Mouse (Mus musculus): ENCODE measurements around the gene Fbln2. TPM values are rescaled to one million over a fixed set of nuclear protein-coding genes. Genes with fewer than 3 reads are reported as not detected.

Fbln2 gene
- total RNA-seq, 2 experiments from 2014 or later, result 12.6 to 20.7 TPM

DNA sequence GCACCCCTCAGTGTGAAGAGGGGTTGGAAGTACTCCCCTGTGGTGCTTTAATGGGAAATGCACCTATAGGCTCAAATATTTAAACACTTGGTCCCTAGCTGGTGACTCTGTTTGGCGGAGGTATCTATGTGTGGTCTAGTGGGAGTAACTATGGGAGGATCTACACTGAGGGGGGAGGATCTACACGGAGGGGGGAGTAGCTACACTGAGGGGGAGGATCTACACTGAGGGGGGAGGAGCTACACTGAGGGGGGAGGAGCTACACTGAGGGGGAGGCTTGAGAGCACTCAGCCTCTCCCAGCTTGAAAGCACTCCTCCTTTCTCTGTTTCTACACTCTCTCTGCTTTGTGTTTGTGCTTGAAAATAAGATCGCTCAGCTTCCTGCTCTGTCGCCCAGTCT lies 67.2 kb downstream of the Fbln2 start:
- no peak for DNase-seq

DNA sequence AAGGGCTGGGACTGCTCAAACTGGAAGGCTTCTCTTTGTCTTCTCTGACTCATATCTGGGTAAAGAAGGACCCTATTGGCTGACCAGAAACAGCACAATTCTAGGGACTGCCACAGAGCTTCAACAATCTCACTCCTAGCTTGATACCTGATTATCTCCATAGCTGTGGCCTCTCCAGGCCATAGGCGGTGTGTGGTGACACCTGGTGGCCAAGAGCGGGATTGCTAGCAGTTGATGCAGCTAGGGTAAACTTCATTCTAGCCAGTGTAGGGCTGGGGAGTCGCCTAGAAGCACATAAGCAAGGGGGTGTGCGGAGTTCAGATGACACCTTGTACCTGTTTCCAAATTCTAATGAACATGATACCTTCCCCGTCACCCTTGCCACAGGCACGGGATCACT lies 69.0 kb downstream of the Fbln2 start:
- DNase-seq, result peak; percentile 89 to 90

DNA sequence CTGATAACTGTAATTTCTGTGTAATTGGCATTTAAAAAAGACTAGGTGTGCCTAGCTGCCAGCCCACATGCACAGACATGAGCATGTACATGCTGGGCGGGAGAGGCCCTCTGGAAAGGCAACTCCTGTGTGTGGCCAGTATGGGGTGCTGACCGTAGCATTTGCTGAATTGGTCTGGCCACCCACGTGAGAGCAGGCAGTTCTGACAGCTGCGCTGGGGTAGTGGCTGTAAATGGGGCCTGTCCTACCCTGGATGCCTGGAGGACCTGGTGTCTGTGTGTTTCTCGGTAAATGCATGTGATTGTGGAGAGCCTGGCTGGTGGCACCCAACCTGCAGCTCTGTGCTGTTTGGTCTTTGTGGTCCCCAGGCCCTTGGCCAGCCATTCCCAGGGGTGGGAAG lies 69.5 kb downstream of the Fbln2 start:
- no peak for DNase-seq

DNA sequence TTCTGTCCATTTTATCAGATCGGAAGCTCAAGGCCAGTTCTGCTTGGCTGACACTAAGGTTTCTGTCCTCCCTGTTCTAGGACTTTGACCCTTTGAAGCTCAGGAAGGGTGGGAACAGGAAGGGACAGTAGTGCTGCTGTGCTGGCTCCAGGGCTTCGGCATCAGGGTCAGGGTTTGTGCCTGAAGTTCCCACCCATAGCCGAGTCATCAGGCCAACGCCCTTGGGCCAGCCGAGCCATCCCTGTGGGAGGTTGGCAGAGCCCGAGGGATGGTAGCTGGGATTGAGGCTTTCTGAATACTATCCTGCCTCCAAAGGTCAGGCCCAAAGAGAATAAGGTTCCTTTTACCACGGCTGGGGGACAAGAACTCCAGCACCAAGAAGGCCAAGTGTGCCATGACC lies 70.8 kb downstream of the Fbln2 start:
- peak; percentile 26 to 49 for DNase-seq

DNA sequence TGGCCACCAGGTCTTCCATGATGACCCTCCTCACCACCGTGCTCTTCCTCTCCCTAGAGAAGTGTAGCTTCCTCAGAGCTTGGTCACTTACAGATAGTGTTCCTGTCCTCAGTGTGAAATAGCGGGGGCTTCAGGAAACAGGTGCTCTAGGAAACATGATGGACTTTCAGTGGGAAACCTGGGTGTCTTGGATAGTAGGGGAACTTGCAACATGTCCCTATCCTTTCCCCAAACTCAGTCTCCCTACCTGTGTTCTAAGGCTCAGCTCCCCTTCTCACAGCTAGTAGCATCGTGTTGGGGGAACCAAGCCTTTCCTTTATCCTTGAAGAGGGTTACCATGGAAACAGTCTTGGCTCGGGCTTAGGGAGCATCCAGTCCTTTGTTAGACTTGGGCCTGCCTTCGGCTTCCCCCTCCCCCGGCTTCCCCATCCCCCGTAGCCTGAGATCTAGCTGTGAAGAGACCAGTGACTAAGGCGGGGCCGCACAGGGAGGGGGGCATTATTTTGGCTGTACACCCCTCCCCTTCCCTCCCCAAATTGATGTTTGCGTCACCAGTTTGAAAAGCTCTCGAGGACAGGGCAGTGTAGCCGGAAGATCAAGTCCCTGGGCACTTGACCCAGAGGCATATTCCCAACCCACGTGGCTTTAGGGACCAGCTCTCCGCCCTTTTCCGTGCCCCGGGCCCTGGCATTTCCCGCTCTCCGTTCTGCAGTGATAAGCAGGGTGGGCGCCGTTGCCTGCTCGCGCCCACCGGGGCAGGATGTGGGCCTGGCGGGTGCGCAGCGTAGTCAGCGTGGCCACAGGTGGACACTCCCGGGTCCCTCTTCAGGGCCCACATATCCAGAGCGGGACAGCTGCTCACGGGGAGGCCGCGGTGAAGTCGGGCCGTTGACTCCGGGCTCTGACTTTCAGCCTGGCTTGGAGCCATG lies 72.5 kb downstream of the Fbln2 start:
- no peak for DNase-seq

DNA sequence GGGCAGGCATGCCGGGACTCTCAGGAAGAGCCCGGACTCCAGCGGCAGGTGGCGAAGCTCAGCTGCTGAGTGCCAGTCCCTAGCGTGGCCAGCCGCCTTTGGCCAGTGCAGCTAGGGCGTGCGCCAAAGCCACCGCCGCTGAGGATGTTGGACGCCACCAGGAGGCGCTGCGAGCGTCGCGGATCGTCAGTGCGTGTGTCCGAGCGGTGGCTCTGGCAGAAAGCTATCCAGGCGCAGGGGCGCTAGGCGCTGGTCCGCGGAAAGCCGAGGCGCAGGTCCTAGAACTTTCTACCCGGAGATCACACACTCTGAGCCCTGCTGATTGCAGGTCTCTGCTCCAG lies 73.2 kb downstream of the Fbln2 start:
- peak; percentile 78 to 84 for DNase-seq

DNA sequence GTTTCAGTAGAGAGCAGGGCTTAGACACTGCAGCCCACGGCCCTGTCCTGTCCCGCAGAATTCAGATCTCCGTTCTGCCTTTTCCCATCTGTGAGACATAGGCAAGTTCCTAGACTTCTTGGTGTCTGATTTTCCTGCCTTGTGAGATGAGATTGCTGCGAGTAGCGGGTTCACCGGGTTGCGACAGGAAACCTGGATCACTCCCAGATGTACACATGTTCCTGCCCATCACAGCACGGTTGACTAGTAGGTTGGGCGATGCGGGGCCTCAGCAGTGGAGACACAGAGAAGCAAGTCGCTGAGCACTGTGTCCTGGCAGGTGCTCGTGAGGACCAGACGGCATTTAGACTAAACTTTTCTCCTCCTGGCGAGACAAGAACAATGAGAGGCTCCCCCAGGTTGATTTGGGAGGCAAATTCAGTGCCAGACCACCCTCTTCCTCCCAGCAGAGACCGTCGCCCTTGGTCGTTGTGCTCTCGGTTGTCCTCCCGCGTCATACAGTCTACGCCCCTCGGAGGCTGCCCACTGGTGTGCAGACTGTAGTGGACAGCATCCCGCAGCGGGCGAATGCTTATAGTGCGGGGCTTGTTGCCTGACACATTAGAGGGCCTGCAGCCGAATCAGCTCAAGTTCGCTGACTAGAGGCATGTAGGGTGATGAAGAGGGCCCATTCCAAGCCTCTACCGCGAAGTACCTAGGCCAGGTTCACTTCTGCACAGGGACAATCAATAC lies 73.7 kb downstream of the Fbln2 start:
- DNase-seq, result no peak

DNA sequence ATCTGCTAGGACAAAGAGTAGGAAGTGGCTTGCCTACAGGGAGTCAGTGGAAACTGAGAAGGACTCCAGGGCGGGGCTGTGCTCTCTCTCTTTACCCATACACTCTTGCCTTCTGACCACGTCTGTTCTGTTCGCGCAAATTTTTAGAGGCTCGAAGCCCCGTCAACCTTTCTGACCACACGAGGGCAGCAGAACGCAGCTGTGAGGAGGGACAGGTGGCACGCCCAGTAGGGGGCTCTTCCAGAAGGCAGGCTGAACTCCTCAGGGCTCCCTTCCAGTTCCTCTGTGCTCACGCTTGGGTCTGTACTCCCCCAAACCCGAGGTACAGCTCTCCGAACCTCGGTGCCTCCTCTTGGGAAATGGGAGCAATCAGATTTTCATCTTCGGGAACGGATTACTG lies 74.4 kb downstream of the Fbln2 start:
- peak; percentile 81 to 85 for DNase-seq

DNA sequence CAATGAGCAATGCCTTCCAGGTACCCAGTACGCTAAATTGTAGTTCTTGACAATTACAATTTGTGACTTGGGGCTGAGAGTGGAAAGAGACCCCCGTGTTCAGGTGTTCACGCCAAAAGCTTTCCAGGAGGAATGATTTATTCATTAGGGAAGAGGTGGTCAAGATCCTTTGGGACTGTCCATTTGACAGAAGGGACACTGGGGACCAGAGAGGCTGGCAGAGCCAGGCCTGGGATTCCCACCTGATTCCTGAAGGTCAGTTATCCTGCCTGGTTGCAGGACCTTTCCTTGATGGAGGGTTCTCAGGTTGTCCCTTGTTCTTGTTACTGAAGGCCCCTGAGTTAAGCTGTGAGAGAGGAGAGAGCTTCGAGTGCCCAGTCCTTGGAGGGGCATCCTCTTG lies 74.9 kb downstream of the Fbln2 start:
- DNase-seq, result no peak

DNA sequence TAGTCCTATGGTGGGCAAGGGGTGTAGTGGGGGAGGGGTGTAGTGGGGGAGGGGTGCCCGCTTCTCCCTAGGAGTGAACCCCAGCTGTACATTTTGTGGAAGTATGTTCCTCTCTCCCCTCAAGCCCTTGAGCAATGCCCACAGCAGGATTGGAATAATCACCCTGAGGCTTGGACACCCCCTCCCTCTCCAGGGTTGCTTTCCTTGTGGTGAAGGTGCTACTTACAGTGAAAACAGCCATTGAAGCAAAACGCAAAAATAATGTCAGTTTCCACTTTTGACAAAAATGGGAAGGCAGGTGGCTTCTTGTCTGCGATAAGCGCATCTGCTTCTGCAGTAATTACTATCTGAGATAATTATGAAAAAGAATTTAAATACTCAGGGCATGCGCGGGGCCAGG lies 75.4 kb downstream of the Fbln2 start:
- no peak for DNase-seq

DNA sequence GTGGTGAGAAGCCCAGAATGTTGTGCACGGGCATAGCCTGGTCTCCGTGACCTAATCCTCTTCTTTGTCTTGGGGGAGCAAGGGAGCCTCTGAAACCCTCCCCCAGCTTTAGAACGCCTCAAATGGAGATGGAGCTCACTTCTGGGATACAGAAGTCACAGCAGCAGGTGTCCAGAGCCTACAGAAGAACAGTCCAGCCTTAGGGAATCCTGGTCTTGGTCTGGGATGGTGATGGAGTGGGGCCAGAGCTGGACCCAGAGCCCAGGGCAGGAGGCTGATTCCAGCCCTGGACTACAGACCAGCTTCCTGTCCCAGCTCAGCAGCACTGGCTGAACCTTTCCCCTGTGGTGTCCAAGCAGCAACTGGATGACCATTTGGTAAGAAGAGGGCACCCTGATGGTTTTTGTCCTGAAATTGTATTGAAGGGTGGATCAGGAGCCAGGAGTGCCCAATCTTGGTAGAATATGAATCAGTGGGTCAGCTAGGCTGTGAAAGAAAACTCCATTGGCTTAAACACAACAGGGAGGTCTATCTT lies 76.1 kb downstream of the Fbln2 start:
- no peak for DNase-seq

DNA sequence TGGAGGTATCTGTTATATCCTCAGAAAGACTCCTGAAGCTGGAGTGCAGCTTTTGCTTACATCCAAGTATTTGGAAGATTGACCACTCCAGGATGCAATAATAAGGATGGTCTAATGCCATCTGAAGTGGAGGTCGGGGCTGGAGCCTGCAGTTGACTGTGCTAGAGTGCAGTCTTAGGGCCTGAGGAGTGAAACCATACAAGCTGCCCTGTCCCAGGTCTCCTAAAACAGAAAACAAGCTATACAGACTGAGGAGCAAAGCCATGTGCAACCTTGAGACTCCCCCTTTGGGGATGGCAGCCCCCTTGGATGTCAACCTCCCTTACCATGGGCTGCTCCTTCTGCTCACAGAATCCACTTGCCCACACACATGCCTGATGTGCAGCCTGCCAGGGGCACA lies 76.7 kb downstream of the Fbln2 start:
- DNase-seq, result no peak

DNA sequence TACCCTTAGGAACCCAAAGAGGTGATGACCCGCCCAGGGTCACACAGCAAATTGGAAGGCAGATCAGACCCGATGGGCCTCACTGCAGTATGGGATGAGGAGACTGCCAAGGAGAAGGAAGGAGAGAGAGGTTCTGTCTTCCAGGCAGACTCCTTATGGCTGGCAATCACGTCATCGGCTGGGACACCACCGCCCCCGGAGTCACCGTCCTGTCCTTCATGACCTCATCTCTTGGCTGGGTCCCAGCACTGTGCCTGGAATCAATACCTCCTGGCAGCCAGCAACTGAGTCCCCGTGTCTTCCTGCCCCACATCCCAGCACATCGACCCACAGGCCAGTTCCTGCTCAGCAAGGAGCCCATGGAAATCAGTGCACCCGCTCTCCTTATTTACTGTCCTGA lies 78.7 kb downstream of the Fbln2 start:
- DNase-seq, result peak; percentile 86 to 91

DNA sequence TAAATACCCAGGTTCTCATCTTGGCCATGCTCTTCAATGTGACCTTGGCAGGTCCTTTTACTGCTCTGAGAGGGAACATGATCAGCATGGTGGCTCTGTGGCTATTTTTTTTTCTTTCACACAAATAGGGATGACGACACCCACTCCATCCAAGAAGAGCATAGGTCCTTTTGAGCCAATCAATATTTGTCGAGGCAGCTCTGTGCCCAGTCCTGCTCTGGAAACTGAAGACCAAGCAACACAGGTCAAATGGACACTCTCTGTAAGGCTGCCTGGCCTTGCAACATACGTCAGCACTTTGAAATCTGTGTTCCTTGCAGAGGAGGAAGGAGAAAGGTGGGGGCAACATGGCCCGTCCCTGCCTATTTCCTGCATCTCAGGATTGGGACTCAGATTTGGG lies 83.2 kb downstream of the Fbln2 start:
- no peak for DNase-seq

DNA sequence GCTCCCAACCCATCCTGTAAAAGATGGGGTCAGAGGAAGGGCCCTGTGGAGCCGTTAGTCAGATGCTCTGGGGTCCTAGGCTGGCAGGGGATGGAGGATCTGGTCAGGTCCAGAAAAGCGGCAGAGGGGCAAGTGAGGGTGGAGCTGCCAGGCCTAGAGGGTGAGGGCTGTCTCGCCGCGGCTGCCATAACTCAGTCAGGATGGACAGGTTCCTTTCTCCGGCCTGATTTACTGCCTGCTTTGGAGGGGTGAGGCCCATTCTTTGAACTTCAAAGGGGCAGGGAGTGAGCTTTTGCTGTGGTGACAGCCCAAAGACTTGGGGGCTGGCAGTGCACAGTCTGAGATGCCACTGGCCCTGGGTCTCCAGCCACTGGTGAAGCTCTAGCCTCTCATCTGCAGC lies 86.6 kb downstream of the Fbln2 start:
- no peak for DNase-seq

DNA sequence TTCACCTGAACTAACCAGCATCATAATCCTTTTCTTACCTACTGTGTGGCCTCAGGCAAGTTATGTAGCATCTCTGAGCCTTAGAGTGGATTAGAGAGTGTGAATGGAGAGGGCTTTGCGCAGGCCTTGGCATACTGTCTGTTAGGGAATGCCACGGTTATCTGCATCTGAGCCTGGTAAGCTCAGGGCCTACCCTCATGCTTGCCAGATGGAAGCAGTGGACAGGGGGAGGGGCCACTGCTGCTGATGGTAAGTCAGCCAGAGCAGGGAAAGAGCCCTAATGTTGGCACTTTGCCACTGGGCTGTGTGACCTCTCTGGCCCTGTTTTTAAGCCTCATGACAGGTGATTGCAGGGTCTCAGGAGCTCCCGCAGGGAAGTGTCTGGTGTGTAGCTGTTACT lies 87.8 kb downstream of the Fbln2 start:
- no peak for DNase-seq

DNA sequence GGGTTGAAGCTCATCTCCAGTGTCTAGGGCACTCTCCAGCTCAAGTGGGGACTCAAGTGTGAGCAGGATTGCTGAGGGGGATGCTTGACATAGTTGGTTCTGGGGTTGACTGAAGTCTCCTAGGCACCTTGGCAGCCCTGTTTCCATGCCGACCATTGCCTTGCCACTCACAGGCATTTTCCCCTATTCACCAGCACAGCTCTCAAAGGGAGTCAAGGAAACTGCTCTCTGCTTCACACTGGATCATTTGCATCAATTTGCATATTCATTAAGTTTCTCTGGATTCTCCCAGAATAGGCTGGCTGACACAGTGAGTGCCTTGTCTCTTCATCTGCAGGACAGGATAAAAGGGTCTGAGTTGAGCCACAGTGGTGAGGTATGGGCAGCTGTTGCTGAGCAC lies 89.6 kb downstream of the Fbln2 start:
- no peak for DNase-seq

DNA sequence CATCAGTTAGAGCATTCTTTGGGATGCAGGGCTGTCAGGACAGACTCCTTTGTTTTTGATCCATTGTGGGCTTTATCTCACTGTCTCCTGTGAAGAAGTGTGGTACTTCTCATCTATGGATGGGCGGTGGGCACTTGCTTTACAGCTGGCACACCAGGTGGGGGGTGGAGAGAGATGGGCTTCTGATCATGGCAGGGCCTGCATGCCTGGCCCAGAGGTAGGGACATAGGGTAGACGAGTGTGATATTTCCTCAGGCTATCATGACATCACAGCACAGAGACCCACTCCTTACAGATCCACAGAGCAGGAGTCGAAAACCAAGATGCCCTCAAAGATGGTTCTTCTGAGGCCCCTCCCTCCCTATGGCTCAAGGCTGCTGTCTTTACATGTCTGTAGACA lies 90.1 kb downstream of the Fbln2 start:
- no peak for DNase-seq

DNA sequence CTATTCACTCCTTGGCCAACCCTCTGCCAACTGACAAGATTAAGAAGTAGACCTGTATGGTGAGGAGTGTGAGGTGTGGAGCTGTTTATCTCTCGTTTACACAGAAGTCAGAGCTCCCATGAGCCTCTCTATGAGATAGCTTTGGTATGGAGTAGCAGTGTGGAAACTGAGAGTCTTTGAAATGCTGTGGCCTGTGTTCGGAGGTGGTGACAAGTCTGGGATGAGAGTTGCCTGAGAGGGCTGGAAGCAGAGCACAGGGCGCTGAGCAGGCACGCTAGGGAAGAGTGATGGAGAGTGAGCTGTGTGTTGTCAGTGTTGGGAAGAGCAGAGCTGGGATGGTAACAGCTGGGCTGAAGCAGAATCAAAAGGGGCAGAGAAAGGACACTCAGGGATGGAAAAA lies 91.9 kb downstream of the Fbln2 start:
- no peak for DNase-seq

DNA sequence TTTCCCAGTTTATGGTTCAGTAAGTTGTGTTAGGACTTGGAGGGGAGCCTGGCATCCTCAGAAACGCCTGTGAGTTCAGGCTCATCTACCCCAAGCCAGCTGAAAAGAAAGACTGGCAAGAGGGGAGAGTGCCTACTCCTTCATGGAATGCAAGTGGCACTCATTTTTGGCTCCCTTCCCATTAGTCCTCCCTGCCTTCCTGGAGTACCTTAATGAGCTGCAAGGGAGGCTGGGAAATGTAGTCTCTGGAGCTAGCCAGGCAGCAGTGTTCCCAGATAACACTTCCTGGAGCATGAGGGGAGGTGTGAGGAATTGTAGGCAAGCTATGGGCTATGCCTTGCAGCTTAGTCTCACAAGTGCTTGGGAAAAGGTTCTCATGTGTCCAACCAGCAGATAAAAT lies 95.7 kb downstream of the Fbln2 start:
- no peak for DNase-seq

DNA sequence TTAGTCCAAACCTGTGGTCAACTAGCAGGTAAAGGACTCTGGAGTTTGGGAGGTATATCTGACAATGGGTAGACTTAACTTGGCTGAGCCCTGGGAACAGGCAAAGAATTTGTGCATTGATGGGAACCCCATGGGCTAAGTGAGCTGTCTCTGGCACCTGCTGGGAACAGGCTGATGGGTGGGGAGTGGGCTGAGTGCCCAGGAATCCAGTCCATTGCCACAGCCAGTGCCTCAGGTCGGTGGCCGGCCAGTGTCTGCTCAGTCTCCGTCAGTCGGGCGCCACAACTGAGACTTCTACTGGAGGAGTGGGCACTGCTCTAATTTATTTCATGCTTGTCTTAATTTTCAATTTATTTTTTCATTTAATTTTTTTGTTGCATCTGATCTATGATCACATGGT lies 98.9 kb downstream of the Fbln2 start:
- no peak for DNase-seq

DNA sequence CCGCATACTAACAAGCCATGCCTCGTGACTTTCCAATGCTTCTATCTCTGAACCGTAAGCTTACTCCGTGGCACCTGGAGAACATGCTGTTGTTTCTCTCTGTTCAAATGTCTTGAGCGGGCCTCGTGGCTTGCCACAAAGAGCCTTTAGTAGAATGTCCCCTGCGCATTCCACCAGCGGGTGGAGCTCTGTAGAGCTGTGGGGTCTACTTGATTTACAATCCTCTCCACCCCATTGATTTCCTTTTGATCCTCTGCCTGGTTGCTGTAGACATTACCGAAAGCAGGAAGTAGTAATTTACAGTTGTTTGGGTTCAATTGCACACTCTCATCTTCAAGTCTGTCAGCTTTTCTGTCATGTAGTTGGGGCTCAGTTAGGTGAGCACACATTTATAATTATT lies 100.2 kb downstream of the Fbln2 start:
- DNase-seq, result no peak

All from adrenal gland, postnatal 36 days (tissue).